Mouse (Mus musculus) CD4-positive helper T cell, adult 2 months (primary cell): Measurements from ENCODE around the gene Fam83f.
A peak's percentile ranks its signal among the peaks of the same experiment; 100 is the strongest.

Source experiments
- DNase-seq: peaks from one replicate; pipeline ENCODE4 v3.0.0-alpha.2; 2012; ENCODE audit warnings: low read depth, missing footprints, low spot score

The Fam83f gene

DNA sequence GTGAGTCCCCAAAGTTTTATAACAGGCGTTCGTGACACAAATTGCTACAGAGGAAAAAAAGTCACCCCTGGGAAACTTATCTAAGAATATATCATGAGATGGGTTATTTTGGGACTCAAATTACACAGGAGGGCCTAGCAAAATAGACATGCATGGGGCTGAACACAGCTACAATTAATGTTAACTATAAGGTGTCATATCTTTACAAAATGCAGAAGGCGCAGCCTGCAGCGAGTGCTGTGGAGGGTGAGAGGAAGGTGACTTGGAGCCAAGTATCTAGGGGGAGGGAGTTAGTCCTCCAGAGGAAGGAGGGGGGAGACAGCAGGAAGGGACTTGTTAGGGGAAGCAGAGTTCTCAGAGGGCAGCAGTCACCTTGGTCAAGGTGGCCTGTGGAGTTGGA lies 7.2 kb upstream of the Fam83f start:
- DNase-seq: no peak

GRCm38 (mm10) chr15:80672810-80673209 lies 1.2 kb downstream of the Fam83f start:
- no peak for DNase-seq

DNA sequence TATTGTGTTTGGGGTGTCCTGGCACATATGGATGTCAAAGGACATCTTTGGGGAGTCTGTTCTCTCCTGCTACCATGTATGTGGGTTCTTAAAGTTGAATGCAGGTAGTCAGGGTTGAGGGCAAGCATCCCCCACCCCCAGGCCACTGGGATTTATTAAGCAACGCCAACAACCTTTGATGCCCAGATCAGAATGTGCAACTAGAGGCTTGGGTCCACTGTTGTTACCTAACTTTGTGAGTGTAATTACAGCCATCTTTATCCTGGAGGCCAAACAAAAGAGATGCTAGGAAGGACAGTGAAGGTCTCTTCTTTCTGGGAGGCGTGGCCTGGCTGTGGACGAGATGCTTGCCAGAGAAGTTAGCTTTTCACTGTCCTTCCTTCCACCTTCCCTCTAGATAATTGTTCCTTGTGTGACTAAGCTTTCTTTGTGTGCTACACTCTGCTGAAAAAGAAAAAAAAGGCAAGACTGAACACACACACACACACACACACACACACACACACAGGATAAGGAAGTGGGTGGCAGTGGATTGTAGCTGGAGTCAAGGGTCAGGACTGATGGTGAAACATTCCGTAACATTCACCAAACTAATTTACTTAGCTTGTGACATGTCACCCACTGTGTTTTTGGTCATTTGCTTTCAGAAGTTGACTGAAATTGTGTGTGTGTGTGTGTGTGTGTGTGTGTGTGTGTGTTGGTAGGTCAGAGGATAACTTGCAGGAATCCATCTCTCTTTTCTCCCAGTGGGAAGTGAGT lies 1.9 kb downstream of the Fam83f start:
- no peak for DNase-seq

DNA sequence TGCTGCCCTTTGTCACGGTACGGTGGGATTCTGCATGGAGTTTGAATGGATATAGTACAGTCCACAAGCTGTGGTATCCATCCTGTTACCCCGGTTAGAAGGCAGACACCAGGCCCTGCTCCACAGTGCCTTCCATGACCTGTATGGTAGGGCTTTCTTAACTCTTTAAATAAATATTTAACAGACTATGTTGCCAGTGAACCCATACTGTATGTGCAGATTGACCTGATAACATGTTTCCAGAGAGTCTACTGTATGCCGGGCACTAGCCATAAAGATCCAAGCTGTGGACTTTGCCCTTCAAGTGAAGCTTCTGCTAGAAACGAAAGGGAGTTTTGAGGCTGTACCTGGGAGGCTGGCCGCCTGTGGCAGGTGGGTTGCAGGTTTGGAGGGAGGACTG lies 3.1 kb downstream of the Fam83f start:
- no peak for DNase-seq

DNA sequence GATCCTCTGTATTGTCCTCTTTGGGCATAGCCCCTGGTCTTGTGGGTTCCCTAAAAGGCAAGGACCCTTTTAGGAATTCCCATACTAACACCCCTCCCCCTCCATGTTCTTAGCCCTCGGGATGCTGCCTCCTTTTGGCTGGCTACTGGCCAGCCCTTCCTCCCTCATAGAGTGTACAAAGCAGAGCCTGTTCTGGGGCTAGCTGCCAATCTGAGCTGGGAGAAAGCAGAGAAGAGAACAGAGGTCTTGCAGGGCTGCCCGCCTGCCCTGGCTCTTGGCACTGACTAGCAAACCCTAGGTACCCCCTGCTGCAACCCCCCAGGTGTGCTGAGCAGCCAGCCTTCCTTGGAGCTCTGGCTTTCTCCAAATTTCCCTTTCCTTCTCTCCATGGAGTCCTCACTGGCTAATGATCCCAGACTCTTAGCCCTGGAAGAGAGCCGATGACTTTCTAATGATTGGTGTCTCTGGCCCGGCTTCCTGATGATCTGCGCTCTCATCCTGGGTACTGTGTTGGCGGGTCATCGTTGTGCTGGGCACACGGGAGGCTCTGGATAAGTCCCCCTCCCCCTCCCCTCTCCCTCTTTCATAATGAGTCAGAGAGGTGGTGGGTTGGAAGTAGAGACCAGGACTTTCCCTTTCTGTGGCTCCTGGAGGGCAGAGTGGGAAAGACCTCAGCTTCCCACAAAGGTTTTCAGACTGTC lies 8.0 kb downstream of the Fam83f start:
- DNase-seq: no peak

- no peak for DNase-seq
Measured at GRCm38 (mm10) chr15:80680347-80681030, 8.8 kb downstream of the Fam83f start.

GRCm38 (mm10) chr15:80681466-80681881 lies 9.8 kb downstream of the Fam83f start:
- peak; percentile 73 for DNase-seq

GRCm38 (mm10) chr15:80682343-80682742 lies 10.7 kb downstream of the Fam83f start:
- DNase-seq: no peak

GRCm38 (mm10) chr15:80683151-80683550 lies 11.5 kb downstream of the Fam83f start:
- DNase-seq: no peak

DNA sequence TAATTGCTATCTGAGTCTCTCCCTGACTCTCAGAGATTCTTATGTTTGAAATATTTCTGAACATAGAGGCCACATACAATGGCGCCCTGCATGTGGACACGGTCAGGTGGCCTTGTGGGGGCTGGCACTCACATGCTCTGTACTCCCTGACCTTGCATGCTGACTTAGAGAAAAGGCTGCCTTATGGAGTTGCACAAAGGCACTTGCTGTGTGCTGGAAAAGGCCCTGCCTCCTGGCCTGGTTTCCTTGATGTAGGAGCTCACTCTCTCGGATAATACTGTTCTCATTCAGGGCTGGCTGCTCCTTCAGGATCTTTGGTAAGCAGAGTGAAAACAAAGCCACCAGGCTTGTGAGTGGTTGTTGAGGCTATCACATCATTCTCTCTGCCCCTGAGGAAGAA lies 12.3 kb downstream of the Fam83f start:
- DNase-seq: no peak

- no peak for DNase-seq
Measured at GRCm38 (mm10) chr15:80684786-80685602, 13.3 kb downstream of the Fam83f start.

DNA sequence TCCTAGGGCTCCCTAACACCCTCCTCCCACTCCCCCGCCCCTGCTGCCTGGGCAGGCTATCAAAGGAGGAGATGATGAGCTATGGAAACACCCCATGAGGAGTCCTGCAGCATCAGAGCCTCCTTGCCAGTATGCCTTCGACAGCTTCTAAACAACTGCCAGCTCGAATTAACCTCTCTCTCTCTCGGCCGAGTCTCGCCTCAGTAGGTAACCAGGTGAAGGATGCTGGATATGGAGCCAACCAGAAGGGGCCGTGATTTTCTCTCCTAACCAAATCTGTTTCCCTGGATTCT lies 13.9 kb downstream of the Fam83f start:
- no peak for DNase-seq

DNA sequence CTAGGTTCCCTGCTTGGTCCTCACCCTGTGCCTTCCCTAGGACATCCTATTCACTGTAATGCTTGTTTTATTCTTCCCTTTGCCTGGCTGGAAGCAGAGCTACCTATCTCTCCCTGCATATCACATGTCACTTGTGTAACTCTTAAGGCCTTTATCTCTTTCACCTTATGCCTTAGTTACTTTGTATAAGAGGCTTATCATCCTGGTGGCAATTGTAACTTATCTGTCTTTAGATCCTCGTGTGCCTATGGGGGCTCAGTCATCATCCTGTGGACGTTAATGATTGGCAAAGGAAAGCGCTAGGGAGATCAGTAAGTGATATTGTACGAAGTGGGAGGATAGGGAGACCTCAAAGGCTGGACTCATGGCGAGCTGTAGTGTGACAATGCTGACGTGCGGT lies 16.9 kb downstream of the Fam83f start:
- no peak for DNase-seq

- no peak for DNase-seq
Measured at GRCm38 (mm10) chr15:80693492-80693891, 21.8 kb downstream of the Fam83f start.

DNA sequence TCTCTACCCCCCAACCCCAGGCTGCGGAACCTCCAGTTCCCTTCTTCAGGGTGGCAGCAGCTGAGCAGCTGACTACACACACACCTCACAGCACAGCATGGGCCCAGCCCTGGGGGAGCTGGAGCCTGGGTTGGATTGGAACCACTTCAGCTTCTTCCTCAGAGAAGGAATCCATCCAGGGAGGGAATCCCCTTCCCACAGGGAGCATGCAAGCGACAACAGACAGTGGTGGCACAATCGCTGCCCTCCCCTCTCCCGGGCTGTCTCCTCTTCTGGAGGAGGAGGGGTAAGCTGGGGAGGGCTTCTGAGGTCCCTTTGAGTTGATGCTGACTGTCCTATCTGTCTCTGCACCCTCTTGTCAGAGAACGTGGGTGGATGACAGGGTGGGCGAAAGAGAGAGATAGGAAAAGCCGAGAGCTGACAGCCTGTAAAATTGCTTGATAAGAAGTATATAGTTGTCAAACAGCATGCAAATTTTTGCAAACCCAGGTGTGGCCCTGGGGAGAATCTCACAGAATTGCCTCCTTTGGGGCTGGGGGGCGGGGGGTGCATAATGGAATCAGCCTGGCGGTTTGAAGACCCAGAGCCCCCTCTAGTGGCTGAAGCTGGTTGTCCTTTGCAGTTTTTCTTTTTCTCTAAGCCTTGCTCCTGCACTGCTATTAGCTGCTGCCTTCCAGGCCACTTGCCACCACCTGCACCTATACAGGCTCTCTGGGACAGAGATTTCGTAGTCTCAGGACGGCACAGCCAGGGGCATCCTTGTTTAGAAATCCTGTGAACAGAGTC lies 22.7 kb downstream of the Fam83f start:
- DNase-seq: peak; percentile 79

DNA sequence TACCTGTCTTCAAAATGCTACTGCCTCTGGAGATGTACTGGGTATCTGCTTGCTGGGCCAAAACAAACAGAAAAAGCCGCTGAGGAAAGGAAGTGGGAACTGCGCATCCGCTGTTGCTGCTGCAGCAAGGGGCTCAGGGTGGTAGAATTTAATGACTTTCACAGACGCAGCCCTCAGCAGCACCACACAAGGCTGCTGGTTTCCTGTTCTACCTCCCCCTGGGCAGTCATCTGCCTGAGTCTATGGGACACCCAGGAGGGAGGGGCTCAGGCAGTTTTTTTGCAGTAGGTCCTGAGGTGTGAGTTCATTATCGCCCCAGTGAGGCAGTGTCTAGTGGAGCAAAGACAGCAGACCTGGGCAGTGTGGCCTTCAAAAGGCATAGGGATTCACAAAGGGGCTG lies 25.9 kb downstream of the Fam83f start:
- peak; percentile 85 for DNase-seq

DNA sequence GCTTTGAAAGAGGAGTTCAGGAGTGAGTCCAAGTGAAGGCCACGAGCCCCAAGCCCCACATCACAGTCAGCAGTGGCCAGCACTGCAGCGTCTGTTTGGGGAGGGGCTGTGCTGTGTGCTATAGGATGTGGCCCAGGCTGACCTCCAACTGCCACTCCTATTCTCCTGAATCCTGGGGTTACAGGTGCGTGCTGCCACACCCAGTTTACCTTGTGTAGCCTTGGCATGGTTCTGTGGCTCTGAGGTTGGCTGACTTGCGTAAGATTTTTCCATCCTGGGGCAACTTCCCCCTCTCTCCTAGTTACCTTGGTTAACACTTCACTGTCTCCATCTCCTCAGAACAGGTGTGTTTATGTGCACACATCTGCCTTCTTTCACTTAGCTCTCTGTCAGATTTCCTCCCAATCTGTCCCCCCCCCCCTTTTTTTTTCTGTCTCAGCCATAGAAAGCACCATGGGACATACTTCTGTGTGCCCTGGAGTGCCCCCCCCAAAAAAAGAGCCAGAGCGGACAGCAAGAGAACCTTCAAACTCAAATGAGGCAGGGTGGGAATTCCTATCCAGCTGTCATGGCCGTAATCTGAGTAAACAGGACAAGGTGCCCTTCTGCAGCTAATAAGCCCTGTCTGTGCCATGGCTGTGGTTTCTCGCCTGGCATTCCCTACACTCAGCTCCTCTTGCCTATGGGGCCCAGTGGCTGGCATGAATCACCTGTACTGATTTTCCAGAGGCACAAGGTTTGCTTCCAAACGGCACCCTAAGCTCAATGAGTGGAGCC lies 30.0 kb downstream of the Fam83f start:
- no peak for DNase-seq

- DNase-seq: no peak
Measured at GRCm38 (mm10) chr15:80702910-80703309, 31.3 kb downstream of the Fam83f start.

- DNase-seq: no peak
Measured at GRCm38 (mm10) chr15:80703495-80703894, 31.8 kb downstream of the Fam83f start.

DNA sequence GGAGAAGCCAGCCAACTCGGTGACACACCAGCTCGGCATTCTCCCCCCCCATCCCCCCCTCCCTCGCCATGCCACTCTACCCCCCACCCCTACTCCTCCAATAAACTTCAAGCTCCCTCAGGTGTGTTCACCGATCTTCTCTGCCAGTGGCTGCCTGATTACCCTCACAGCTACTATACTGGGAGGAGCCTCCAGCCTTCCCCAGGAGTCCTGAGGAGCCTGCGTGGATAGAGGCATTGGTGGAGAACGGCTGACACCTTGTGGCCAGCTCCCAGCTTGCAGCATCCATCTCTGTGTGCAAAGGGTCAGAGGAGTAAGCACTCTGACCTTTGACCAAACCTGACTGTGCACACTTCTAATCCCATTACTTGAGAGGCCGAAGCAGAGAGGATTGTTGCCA lies 32.6 kb downstream of the Fam83f start:
- DNase-seq: peak; percentile 85
